Mouse (Mus musculus) liver, embryonic 13.5 days (tissue): ENCODE data around the gene Bicc1. TPM values are rescaled to one million over a fixed set of nuclear protein-coding genes. Genes with fewer than 3 reads are reported as not detected.

Experiments used
- ATAC-seq: fragments of 200-750 bp; cut with Nextera tagmentation; 2 replicates; pipeline ENCODE4 v1.8.0; 2017; ENCODE audit warnings: low read depth, mild to moderate bottlenecking, moderate number of reproducible peaks, moderate library complexity
- DNase-seq: peaks from one replicate; pipeline ENCODE4 v3.0.0; 2022
- H3K27ac ChIP-seq: fragments of 300-500 bp; sonication (generic); 2 replicates; pipeline ENCODE4 v1.5.1; 2015; ENCODE audit warnings: moderate library complexity, mild to moderate bottlenecking, inconsistent platforms
- H3K27me3 ChIP-seq: fragments of 300-500 bp; sonication (generic); 2 replicates; pipeline ENCODE4 v1.6.1; 2015; ENCODE audit warnings: mild to moderate bottlenecking, inconsistent platforms
- H3K36me3 ChIP-seq: fragments of 300-500 bp; sonication (generic); 2 replicates; pipeline ENCODE4 v1.6.1; 2015; ENCODE audit warnings: mild to moderate bottlenecking, inconsistent platforms
- H3K4me1 ChIP-seq: fragments of 300-500 bp; sonication (generic); replicated peaks from 2 replicates; pipeline ENCODE4 v1.6.1; 2015; ENCODE audit warnings: inconsistent platforms
- H3K4me2 ChIP-seq: fragments of 300-500 bp; sonication (generic); 2 replicates; pipeline ENCODE4 v1.6.1; 2015; ENCODE audit warnings: inconsistent platforms, mild to moderate bottlenecking, moderate library complexity
- H3K4me3 ChIP-seq: fragments of 300-500 bp; sonication (generic); replicated peaks from 2 replicates; pipeline ENCODE4 v1.5.1; 2015; ENCODE audit warnings: mild to moderate bottlenecking, inconsistent platforms
- H3K9ac ChIP-seq: fragments of 300-500 bp; sonication (generic); 2 replicates; pipeline ENCODE4 v1.6.1; 2015; ENCODE audit warnings: mild to moderate bottlenecking, inconsistent platforms
- H3K9me3 ChIP-seq: fragments of 300-500 bp; sonication (generic); replicated peaks from 2 replicates; pipeline ENCODE4 v1.6.1; 2016; ENCODE audit warnings: inconsistent platforms
- WGBS: fragments of 180-500 bp; shearing (Covaris S2); methylation state at CpG from one replicate; pipeline ENCODE4 v1.1.7; 2015; ENCODE audit not compliant: insufficient replicate concordance; 5-methylcytosine and 5-hydroxymethylcytosine counted together
- polyA plus RNA-seq: library from polyadenylated mRNA; unstranded; fragments of >200 nt; fragmentation: Nextera tagmentation; extraction: Ambion mirVana; gene quantifications from 2 replicates; pipeline ENCODE4 v1.2.1, GENCODE M21; 2015

Gene Bicc1
- polyA plus RNA-seq, 1 experiment from 2014 or later = 2.6 TPM

DNA sequence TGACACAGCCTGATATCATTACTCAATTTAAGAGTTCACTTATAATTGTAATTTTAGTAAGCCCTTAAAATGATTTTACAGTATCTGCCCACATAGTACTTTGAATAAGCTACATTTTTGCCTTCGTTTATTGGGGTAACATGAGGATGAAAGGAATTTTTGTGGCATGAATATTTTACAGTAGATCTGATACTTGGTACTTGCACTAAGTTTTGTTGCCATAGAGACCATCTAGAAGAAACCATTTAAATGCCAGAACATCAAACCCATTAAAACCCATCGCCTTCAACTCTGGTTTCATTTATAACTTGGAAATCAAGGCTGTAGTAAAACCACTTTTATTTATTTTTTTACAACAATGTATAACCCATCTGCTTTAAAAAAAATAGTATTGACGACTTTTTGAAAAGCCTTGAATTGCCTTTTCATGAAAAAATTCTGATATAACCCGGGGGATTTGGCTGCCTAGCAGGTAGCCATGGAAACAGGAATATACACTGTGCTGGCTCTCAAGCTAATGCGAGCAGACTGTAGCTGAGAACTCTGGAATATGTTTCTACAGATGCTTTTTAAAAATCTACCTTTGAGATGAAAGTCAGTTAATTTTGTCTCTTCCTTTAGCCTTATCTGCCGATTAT is 165.9 kb downstream of the Bicc1 start:
- no peaks in the 10 kb centered on the region for H3K27me3 ChIP-seq
- no peak for DNase-seq
- no peak overlapping the region for H3K9ac ChIP-seq
- H3K4me2 ChIP-seq = no peak overlapping the region
- ATAC-seq = no peak
- H3K4me1 ChIP-seq = no peaks in the 10 kb centered on the region
- no peaks in the 10 kb centered on the region for H3K36me3 ChIP-seq
- WGBS = 59% methylated on average over 6 of the region's 6 CpGs
- no peak overlapping the region for H3K27ac ChIP-seq
- H3K9me3 ChIP-seq = no peaks in the 10 kb centered on the region; the same call in 1 of the 2 replicates
- no peak overlapping the region for H3K4me3 ChIP-seq

DNA sequence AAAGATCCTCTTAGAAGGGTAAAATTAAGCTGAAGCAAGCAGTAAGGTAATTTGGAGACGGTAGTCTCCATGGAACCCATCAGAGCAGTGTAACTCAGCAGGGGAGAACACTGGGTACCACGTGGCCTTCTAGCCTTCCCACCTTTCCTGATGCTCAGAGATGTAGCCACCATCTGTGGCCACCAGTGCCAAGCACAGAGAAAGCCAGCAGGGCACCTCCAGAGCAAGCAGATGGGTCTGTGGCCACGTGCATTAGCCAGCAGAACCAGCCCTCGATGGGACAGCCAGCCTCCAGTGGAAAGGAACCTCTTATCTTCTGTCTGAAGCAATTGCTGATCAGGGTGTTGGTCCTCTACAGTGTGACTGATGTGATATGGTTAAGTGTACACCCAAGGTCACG is 172.1 kb downstream of the Bicc1 start:
- peaks cover 2% of the 10 kb centered on the region for H3K9me3 ChIP-seq
- no peaks in the 10 kb centered on the region for H3K4me1 ChIP-seq
- H3K4me2 ChIP-seq = no peak overlapping the region
- H3K27me3 ChIP-seq = no peaks in the 10 kb centered on the region
- no peak for DNase-seq
- no peak for ATAC-seq
- H3K9ac ChIP-seq = no peak overlapping the region
- no peak overlapping the region for H3K27ac ChIP-seq
- no peaks in the 10 kb centered on the region for H3K36me3 ChIP-seq
- WGBS = 44% methylated on average over 5 of the region's 5 CpGs
- no peak overlapping the region for H3K4me3 ChIP-seq

DNA sequence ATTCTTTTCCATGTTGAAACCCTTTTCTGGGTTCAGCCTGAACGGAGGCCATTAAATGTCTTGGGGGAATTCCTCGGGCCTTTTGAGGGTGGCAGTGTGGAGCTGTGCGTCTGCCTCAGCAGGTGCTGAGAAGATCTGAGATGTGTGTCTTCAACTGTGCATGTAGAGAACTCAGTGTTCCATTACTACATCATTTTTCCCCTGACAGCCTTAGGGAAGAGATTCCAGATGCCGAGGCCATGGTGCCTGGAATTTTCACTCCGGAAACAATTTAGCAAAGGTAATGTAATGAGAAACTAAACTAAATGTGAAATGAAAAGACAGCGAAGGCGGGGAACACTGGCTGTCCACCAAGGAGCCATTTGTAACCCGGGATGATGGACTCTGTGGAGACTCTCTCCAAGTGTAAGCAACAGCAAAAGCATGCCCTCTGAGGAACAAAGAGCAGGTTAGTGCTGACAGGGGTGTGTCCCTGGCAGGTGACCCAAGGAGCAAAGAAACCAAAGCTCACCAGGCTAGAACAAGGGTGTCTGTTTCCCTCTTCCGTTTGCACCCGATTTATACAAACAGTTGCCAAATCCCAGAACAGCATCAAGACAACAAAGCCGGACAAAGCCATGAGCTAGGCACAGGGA is 176.3 kb downstream of the Bicc1 start:
- no peak overlapping the region for H3K27ac ChIP-seq
- ATAC-seq (no peak), DNase-seq (no peak)
- no peak overlapping the region for H3K4me2 ChIP-seq
- H3K27me3 ChIP-seq = no peaks in the 10 kb centered on the region
- H3K9me3 ChIP-seq = peaks cover 5% of the 10 kb centered on the region; the same call in 1 of the 2 replicates
- WGBS = 68% methylated on average over 11 of the region's 11 CpGs
- no peaks in the 10 kb centered on the region for H3K36me3 ChIP-seq
- no peak overlapping the region for H3K9ac ChIP-seq
- H3K4me3 ChIP-seq = no peak overlapping the region
- H3K4me1 ChIP-seq = no peaks in the 10 kb centered on the region

DNA sequence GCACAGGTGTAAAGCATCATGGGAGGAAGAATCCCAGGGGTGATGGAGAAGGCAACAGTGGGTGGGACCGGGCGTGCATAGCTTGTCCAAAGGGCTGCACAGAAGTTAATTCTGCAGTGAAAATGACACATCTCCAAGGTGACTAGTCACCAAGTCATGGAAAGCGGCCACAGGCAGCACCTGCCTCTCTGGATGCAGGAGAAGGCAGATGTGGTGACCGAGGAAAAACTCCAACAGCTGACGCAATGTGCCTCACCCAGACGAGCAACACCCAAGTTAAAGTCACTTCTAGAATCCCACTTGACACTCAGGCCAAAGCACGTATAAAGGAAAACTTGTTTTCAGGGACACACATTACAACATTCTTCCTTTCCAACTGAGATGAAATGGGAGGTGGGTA is 177.3 kb downstream of the Bicc1 start:
- no peaks in the 10 kb centered on the region for H3K27me3 ChIP-seq
- 75% methylated on average over 7 of the region's 7 CpGs for WGBS
- H3K4me2 ChIP-seq = no peak overlapping the region
- DNase-seq (no peak), ATAC-seq (no peak)
- H3K27ac ChIP-seq = no peak overlapping the region
- H3K36me3 ChIP-seq = no peaks in the 10 kb centered on the region
- no peak overlapping the region for H3K4me3 ChIP-seq
- peaks cover 5% of the 10 kb centered on the region; the same call in 1 of the 2 replicates for H3K9me3 ChIP-seq
- H3K9ac ChIP-seq = no peak overlapping the region
- H3K4me1 ChIP-seq = no peaks in the 10 kb centered on the region

DNA sequence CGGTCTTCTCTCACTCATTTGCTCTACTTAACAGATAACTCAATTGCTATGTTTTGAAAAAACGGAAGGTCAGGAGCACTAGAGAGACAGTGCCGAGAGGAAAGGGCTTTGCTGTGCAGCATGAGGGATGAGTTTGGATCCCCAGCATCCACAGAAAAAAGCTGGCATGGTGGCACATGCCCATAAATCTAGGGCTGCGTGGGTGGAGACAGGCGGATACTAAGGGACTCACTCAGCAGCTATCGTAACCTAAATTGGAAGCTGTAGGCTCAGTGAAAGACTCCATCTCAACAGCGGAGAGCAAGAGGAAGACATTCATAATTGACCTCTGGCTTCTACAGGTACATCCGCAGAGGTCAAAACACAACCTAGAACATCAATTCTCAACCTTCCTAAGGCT is 179.8 kb downstream of the Bicc1 start:
- Histone ChIP-seq H3K4me2 (no peak overlapping the region), H3K9ac (no peak overlapping the region), H3K4me3 (no peak overlapping the region), H3K36me3 (no peaks in the 10 kb centered on the region), H3K4me1 (no peaks in the 10 kb centered on the region), H3K27ac (no peak overlapping the region), H3K9me3 (peaks cover 10% of the 10 kb centered on the region; the same call in 1 of the 2 replicates), H3K27me3 (no peaks in the 10 kb centered on the region)
- 75% methylated on average over 8 of the region's 8 CpGs for WGBS
- DNase-seq = no peak
- ATAC-seq = no peak

DNA sequence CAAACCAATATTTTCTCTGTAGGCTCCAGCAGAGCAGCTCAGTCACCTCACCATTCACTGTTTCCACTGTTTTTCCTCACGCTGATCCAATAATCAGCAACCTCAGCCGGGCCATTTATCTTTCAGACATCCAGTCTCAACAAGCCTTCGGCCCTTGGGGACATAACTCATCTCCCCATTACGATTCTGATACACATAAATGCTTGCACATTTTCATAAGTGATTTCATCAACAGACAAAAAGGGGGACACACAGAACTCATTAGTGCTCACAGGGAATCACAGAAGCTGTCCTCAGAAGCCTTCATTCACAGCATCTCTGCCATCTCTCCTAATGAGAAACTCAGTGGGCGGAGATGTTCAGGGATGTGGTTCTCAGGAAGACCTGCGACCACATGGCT is 182.4 kb downstream of the Bicc1 start:
- WGBS = 62% methylated on average over 6 of the region's 6 CpGs
- Histone ChIP-seq H3K4me2 (no peak overlapping the region), H3K27ac (no peak overlapping the region), H3K9ac (no peak overlapping the region), H3K9me3 (0 out of 2 replicates have a peak, but pooled peaks cover 8% of the 10 kb centered on the region), H3K27me3 (no peaks in the 10 kb centered on the region), H3K4me3 (no peak overlapping the region), H3K36me3 (no peaks in the 10 kb centered on the region), H3K4me1 (no peaks in the 10 kb centered on the region)
- ATAC-seq = no peak
- DNase-seq = no peak

DNA sequence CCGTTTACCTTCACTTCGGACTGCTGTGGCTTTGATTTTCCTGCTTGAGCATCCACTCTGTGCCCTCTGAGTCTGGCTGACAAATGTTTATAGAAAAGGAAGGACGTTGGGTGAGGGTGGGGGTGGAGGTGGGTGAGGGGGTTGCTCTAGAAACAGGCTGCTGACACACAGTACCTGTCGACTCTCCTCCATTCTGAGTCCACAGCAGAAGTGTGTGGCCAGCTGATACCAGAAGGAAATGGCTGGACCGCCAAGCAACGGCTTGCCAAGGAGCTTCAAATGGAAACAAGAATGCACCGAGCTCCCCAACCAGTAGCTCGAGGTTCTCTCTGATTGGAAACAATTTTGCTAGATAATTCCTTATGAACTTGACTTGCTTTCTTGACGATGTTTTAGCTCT is 182.9 kb downstream of the Bicc1 start:
- Histone ChIP-seq H3K27me3 (no peaks in the 10 kb centered on the region), H3K36me3 (no peaks in the 10 kb centered on the region), H3K4me1 (no peaks in the 10 kb centered on the region), H3K9ac (no peak overlapping the region), H3K4me2 (no peak overlapping the region), H3K9me3 (0 out of 2 replicates have a peak, but pooled peaks cover 8% of the 10 kb centered on the region), H3K27ac (no peak overlapping the region), H3K4me3 (no peak overlapping the region)
- DNase-seq = no peak
- ATAC-seq = no peak
- WGBS = 60% methylated on average over 9 of the region's 9 CpGs

DNA sequence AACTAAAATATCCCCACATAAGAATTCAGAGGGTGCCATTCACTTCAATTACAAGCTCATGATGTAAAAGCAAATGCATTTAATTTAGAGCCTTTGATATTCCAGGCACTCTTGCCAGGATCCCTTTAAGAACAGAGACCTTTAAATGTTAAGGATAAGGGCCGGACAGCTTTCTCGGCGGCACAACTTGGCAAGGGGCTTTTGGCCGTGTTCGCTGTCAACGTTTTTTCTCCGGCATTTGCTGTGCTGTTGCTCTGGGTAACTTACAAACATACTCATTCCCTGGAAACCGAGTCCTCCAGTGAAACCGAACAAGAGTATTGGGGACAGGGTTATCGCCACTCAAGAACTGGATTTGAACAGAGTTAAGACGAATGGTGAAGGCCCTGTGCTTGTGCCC is 188.3 kb downstream of the Bicc1 start:
- H3K4me1 ChIP-seq = no peaks in the 10 kb centered on the region
- H3K27ac ChIP-seq = no peak overlapping the region
- no peaks in the 10 kb centered on the region for H3K36me3 ChIP-seq
- whole genome bisulfite sequencing = 75% methylated on average over 11 of the region's 11 CpGs
- no peak overlapping the region for H3K4me3 ChIP-seq
- no peak overlapping the region for H3K9ac ChIP-seq
- DNase-seq = no peak
- ATAC-seq = no peak
- H3K4me2 ChIP-seq = no peak overlapping the region
- H3K9me3 ChIP-seq = 0 out of 2 replicates have a peak, but pooled peaks cover 8% of the 10 kb centered on the region
- no peaks in the 10 kb centered on the region for H3K27me3 ChIP-seq

DNA sequence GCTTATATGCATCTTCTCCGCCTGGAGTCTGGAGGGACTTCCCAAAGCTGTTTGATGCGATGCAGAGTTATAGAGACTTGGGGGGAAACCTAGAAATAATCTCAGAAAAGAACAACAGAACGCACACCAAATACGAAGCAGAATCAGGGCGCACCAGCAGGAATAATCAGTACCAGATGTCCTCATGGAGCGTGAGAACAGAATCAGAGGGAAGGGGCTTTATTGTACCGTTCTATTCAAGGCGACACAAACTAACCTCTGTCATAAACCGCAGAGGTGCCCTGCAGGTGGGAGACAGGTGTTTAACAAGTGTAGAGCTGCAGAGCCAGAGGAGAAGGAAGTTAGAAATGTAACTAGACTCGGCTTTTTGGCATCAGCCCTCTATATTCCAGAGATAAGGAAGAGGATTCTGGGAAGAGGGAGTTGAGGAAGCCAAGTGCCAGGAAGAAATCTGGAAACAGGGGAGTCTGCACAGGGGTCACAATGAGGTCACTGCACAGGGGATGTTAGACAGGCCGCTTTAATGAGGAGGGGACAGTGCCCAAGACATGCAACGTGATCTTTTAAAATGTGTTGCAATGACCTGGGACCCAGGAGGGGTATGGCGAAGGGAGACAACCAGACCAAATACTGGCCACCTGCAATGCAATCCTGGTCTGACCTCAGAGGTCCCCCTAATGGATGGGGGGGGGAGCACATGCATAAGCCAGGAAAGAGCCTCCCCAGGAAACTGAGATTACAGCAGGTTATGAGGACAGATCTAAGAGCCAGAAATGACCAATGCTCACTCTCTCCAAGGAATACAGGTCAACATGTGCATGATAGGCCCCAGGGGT is 190.4 kb downstream of the Bicc1 start:
- 66% methylated on average over 13 of the region's 13 CpGs for WGBS
- Histone ChIP-seq H3K4me1 (no peaks in the 10 kb centered on the region), H3K4me2 (no peak overlapping the region), H3K4me3 (no peak overlapping the region), H3K9me3 (0 out of 2 replicates have a peak, but pooled peaks cover 4% of the 10 kb centered on the region), H3K36me3 (no peaks in the 10 kb centered on the region), H3K9ac (no peak overlapping the region), H3K27me3 (no peaks in the 10 kb centered on the region), H3K27ac (no peak overlapping the region)
- DNase-seq (no peak), ATAC-seq (no peak)

DNA sequence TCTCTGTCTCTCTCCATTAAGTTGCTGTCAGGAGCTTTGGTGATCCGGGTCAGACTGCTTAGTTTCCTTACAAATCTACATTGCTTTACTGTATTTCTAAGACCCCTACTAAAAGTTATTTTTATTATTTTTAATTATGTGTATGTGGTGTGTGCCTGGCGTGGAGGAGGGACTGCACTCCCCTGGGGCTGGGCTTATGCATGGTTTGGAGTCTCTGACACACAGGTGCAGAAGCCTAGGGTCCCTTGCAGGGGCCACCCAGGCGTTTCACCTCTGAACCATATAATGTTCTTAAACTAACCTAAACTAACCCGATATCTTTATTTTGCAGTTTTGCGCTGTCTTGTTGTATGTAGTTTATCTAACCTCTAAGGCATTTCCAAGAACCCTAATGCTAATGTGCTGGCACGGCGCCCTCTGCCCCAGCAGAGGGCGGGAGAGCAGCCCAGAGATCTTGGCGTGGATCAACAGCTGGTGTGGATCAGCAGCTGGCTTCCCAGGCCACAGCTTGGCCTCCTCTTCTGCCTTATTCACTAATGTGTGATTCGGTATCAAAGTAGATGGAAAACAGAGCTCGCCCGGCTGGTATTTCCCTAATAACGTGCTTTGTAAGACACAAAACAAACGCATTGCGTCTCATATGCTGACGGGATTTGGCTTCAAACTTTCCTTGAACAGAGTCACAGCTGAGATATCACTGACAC is 192.7 kb downstream of the Bicc1 start:
- Histone ChIP-seq H3K9me3 (0 out of 2 replicates have a peak, but pooled peaks cover 4% of the 10 kb centered on the region), H3K27ac (no peak overlapping the region), H3K27me3 (no peaks in the 10 kb centered on the region), H3K4me3 (no peak overlapping the region), H3K4me2 (no peak overlapping the region), H3K36me3 (no peaks in the 10 kb centered on the region), H3K9ac (no peak overlapping the region), H3K4me1 (no peaks in the 10 kb centered on the region)
- ATAC-seq (no peak), DNase-seq (no peak)
- 64% methylated on average over 16 of the region's 16 CpGs for WGBS

DNA sequence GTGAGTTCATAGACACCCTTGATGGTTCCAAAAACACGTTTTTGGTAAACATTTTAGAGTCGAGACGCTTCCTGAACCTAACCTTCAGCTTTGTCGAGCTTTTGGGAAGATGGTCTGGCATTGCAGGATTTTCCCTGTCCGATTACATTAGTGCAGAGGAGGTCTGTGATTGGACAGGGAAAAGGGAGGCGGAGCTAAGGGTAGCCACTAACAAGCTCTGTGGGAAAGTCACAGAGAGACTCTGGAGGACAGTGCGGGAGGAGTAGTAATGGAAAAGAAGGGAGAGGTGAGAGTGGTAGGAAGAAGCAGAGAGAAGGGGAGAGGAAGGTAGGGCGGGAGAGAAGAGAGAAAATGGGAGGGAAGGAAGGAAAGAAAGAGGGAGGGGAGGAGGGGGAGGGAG is 194.8 kb downstream of the Bicc1 start:
- Histone ChIP-seq H3K4me2 (no peak overlapping the region), H3K4me3 (no peak overlapping the region), H3K4me1 (no peaks in the 10 kb centered on the region), H3K36me3 (no peaks in the 10 kb centered on the region), H3K27me3 (no peaks in the 10 kb centered on the region), H3K9me3 (0 out of 2 replicates have a peak, but pooled peaks cover 4% of the 10 kb centered on the region), H3K27ac (no peak overlapping the region), H3K9ac (no peak overlapping the region)
- DNase-seq (no peak), ATAC-seq (no peak)
- 25% methylated on average over 8 of the region's 8 CpGs for WGBS
